Mouse (Mus musculus) limb, embryonic 11.5 days (tissue): ENCODE measurements at regions not wholly inside any gene's neighbourhood (a gene's known extent, or its start where the extent isn't known, plus 50 kb on each side); places are given as distances from the start of the nearest gene placed in this dataset.
A peak's percentile ranks its signal among the peaks of the same experiment; 100 is the strongest.

Experiments
- ATAC-seq: fragments of 200-750 bp; cut with Nextera tagmentation; 2 replicates; pipeline ENCODE4 v1.8.0; 2017; ENCODE audit warnings: low read depth; ENCODE audit not compliant: insufficient number of reproducible peaks, low FRiP score, low TSS enrichment
- DNase-seq: peaks from one replicate; pipeline ENCODE4 v3.0.0-alpha.2; 2015; ENCODE audit warnings: low spot score
- H3K27ac ChIP-seq: fragments of 300-500 bp; sonication (generic); replicated peaks from 2 replicates; pipeline ENCODE4 v1.5.1; 2014; ENCODE audit warnings: low read depth, mild to moderate bottlenecking, low read length
- H3K27me3 ChIP-seq: fragments of 300-500 bp; sonication (generic); 2 replicates; pipeline ENCODE4 v1.6.1; 2014; ENCODE audit warnings: mild to moderate bottlenecking, low read length, mixed read lengths; ENCODE audit not compliant: control insufficient read depth, insufficient read depth
- H3K36me3 ChIP-seq: fragments of 300-500 bp; sonication (generic); 2 replicates; pipeline ENCODE4 v1.6.1; 2014; ENCODE audit warnings: mild to moderate bottlenecking, low read length, moderate library complexity, mixed read lengths; ENCODE audit not compliant: control insufficient read depth, insufficient read depth
- H3K4me1 ChIP-seq: fragments of 300-500 bp; sonication (generic); 2 replicates; pipeline ENCODE4 v1.6.1; 2014; ENCODE audit warnings: low read length, mixed read lengths; ENCODE audit not compliant: control insufficient read depth, insufficient read depth
- H3K4me2 ChIP-seq: fragments of 300-500 bp; sonication (generic); 2 replicates; pipeline ENCODE4 v1.6.1; 2014; ENCODE audit warnings: low read depth, mild to moderate bottlenecking, moderate library complexity; ENCODE audit not compliant: severe bottlenecking
- H3K4me3 ChIP-seq: fragments of 300-500 bp; sonication (generic); 2 replicates; pipeline ENCODE4 v1.5.1; 2014; ENCODE audit warnings: low read depth, low read length
- H3K9ac ChIP-seq: fragments of 300-500 bp; sonication (generic); 2 replicates; pipeline ENCODE4 v1.6.1; 2014; ENCODE audit warnings: mild to moderate bottlenecking, low read length
- H3K9me3 ChIP-seq: fragments of 300-500 bp; sonication (generic); 2 replicates; pipeline ENCODE4 v1.6.1; 2016; ENCODE audit warnings: low read length; ENCODE audit not compliant: control insufficient read depth
- WGBS: fragments of 180-500 bp; shearing (Covaris S2); extraction: QIAGEN DNeasy Blood & Tissue Kit; methylation state at CpG from one replicate; pipeline ENCODE4 v1.1.7; 2014; 5-methylcytosine and 5-hydroxymethylcytosine counted together

- Histone ChIP-seq H3K9ac (no peak overlapping the region), H3K4me1 (peaks cover 13% of the 10 kb centered on the region), H3K27ac (no peak overlapping the region), H3K36me3 (no peaks in the 10 kb centered on the region), H3K4me3 (no peak overlapping the region), H3K27me3 (no peaks in the 10 kb centered on the region), H3K9me3 (no peaks in the 10 kb centered on the region), H3K4me2 (no peak overlapping the region)
- WGBS = 59% methylated on average over 5 of the region's 5 CpGs
- ATAC-seq (no peak), DNase-seq (no peak)
These were observed 69.1 kb upstream of the Gm10260 start for GRCm38 (mm10) chr13:97829558-97829957.

- no peak overlapping the region for H3K4me3 ChIP-seq
- peaks cover 17% of the 10 kb centered on the region for H3K4me1 ChIP-seq
- WGBS = 30% methylated on average over 22 of the region's 22 CpGs
- no peaks in the 10 kb centered on the region for H3K36me3 ChIP-seq
- ATAC-seq (peak; percentile 51; the same call in 1 of the 2 replicates), DNase-seq (peak; percentile 48)
- H3K27me3 ChIP-seq = no peaks in the 10 kb centered on the region
- peak overlapping the region; percentile 29; the same call in 1 of the 2 replicates for H3K4me2 ChIP-seq
- no peaks in the 10 kb centered on the region for H3K9me3 ChIP-seq
- no peak overlapping the region for H3K9ac ChIP-seq
- no peak overlapping the region for H3K27ac ChIP-seq
These were observed 65.6 kb upstream of the Gm10260 start for GRCm38 (mm10) chr13:97825801-97826576.

GRCm38 (mm10) chr13:97825361-97825760, 64.9 kb upstream of the Gm10260 start:
- Histone ChIP-seq H3K4me2 (no peak overlapping the region; the same call in 1 of the 2 replicates), H3K9ac (no peak overlapping the region), H3K4me3 (no peak overlapping the region), H3K27me3 (no peaks in the 10 kb centered on the region), H3K36me3 (no peaks in the 10 kb centered on the region), H3K27ac (no peak overlapping the region), H3K4me1 (peaks cover 17% of the 10 kb centered on the region), H3K9me3 (no peaks in the 10 kb centered on the region)
- DNase-seq (no peak), ATAC-seq (no peak)
- WGBS = 35% methylated on average over 3 of the region's 3 CpGs

GRCm38 (mm10) chr13:97824071-97824716, 63.8 kb upstream of the Gm10260 start:
- peaks cover 17% of the 10 kb centered on the region for H3K4me1 ChIP-seq
- no peak overlapping the region for H3K27ac ChIP-seq
- no peaks in the 10 kb centered on the region for H3K36me3 ChIP-seq
- no peaks in the 10 kb centered on the region for H3K9me3 ChIP-seq
- ATAC-seq = no peak
- H3K9ac ChIP-seq = no peak overlapping the region
- 49% methylated on average over 20 of the region's 20 CpGs for WGBS
- 0 out of 2 replicates have a peak overlapping the region, but pooled peaks have one; percentile 12 for H3K4me2 ChIP-seq
- H3K27me3 ChIP-seq = no peaks in the 10 kb centered on the region
- H3K4me3 ChIP-seq = no peak overlapping the region
- no peak for DNase-seq

GRCm38 (mm10) chr13:97821630-97822029, 61.2 kb upstream of the Gm10260 start:
- Histone ChIP-seq H3K36me3 (no peaks in the 10 kb centered on the region), H3K27me3 (no peaks in the 10 kb centered on the region), H3K9me3 (no peaks in the 10 kb centered on the region), H3K27ac (no peak overlapping the region), H3K4me1 (peaks cover 17% of the 10 kb centered on the region), H3K4me2 (no peak overlapping the region), H3K4me3 (no peak overlapping the region), H3K9ac (no peak overlapping the region)
- ATAC-seq = no peak
- WGBS = 56% methylated on average over 2 of the region's 2 CpGs
- DNase-seq = no peak

- 78% methylated on average over 3 of the region's 3 CpGs for WGBS
- Histone ChIP-seq H3K27ac (no peak overlapping the region), H3K4me1 (peaks cover 12% of the 10 kb centered on the region), H3K27me3 (no peaks in the 10 kb centered on the region), H3K9ac (no peak overlapping the region), H3K4me2 (no peak overlapping the region), H3K9me3 (no peaks in the 10 kb centered on the region), H3K4me3 (no peak overlapping the region), H3K36me3 (no peaks in the 10 kb centered on the region)
- DNase-seq = no peak
- no peak for ATAC-seq
These were observed 60.6 kb upstream of the Gm10260 start for GRCm38 (mm10) chr13:97821011-97821410.

GRCm38 (mm10) chr13:97820401-97820800, 60.0 kb upstream of the Gm10260 start:
- no peak overlapping the region for H3K4me3 ChIP-seq
- DNase-seq = no peak
- no peak for ATAC-seq

GRCm38 (mm10) chr13:97819036-97819435, 58.6 kb upstream of the Gm10260 start:
- DNase-seq = no peak
- Histone ChIP-seq H3K9me3 (no peaks in the 10 kb centered on the region), H3K27me3 (no peaks in the 10 kb centered on the region), H3K9ac (no peak overlapping the region), H3K4me3 (no peak overlapping the region), H3K4me2 (no peak overlapping the region), H3K36me3 (no peaks in the 10 kb centered on the region), H3K4me1 (peaks cover under 1% of the 10 kb centered on the region; the same call in 1 of the 2 replicates), H3K27ac (no peak overlapping the region)
- no peak for ATAC-seq
- 91% methylated on average over 9 of the region's 9 CpGs for WGBS

More at GRCm38 (mm10) chr13:97820401-97820800, 60.0 kb upstream of the Gm10260 start:
- 94% methylated on average over 8 of the region's 8 CpGs for WGBS
- Histone ChIP-seq H3K27ac (no peak overlapping the region), H3K4me1 (peaks cover 6% of the 10 kb centered on the region; the same call in 1 of the 2 replicates), H3K9ac (no peak overlapping the region), H3K27me3 (no peaks in the 10 kb centered on the region), H3K9me3 (no peaks in the 10 kb centered on the region), H3K4me2 (no peak overlapping the region), H3K36me3 (no peaks in the 10 kb centered on the region)
